Mouse (Mus musculus) natural killer cell, adult 2 months (primary cell): ENCODE data around the gene Xndc1.
A peak's percentile ranks its signal among the peaks of the same experiment; 100 is the strongest.
"Not testable (repeated sequence)": the region's sequence is repeated elsewhere in the genome, so short reads cannot be mapped to it uniquely, and the experiment has no call there.

ENCODE experiments used
- DNase-seq, 2 experiments: peaks; one replicate each; pipeline ENCODE4 v3.0.0; 2022; ENCODE audit warnings: low spot score in 2 of 2

Xndc1 gene

GRCm38 (mm10) chr7:102065046-102065891 lies at the start of gene Xndc1, which contains the start of the genes Rnf121 and Xntrpc:
Gene Xndc1 (plus strand): TSS chr7:102065511.
Gene Rnf121 (minus strand): TSS chr7:102065469.
Gene Xntrpc (plus strand): TSS chr7:102065713.
- DNase-seq = peak; percentile 83 to 88

GRCm38 (mm10) chr7:102016936-102017335 lies 48.4 kb upstream of the Xndc1 start:
- DNase-seq = no peak

GRCm38 (mm10) chr7:102017452-102017851 lies 47.9 kb upstream of the Xndc1 start:
- DNase-seq = no peak

- DNase-seq = no peak
These were observed 47.3 kb upstream of the Xndc1 start for GRCm38 (mm10) chr7:102018034-102018433.

- DNase-seq = no peak
These were observed 46.7 kb upstream of the Xndc1 start, which contains the start of gene Il18bp for GRCm38 (mm10) chr7:102018590-102018989. Gene Il18bp (minus strand): TSS chr7:102018690.

GRCm38 (mm10) chr7:102019362-102019761 lies 45.9 kb upstream of the Xndc1 start:
- DNase-seq = no peak

- DNase-seq = not testable (repeated sequence)
These were observed 44.4 kb upstream of the Xndc1 start for GRCm38 (mm10) chr7:102020934-102021333.

GRCm38 (mm10) chr7:102023821-102024220 lies 41.5 kb upstream of the Xndc1 start:
- DNase-seq = no peak

GRCm38 (mm10) chr7:102025187-102026119 lies 39.9 kb upstream of the Xndc1 start:
- DNase-seq = no peak

GRCm38 (mm10) chr7:102034904-102035303 lies 30.4 kb upstream of the Xndc1 start:
- DNase-seq = no peak

- no peak for DNase-seq
These were observed 29.8 kb upstream of the Xndc1 start for GRCm38 (mm10) chr7:102035534-102035933.

- DNase-seq = no peak
These were observed 28.0 kb upstream of the Xndc1 start for GRCm38 (mm10) chr7:102037318-102037717.

- no peak for DNase-seq
These were observed 23.0 kb upstream of the Xndc1 start for GRCm38 (mm10) chr7:102042314-102042713.

GRCm38 (mm10) chr7:102048524-102048923 lies 16.8 kb upstream of the Xndc1 start:
- not testable (repeated sequence) for DNase-seq

- DNase-seq = no peak
These were observed 4.0 kb upstream of the Xndc1 start for GRCm38 (mm10) chr7:102061353-102061752.

GRCm38 (mm10) chr7:102062203-102062602 lies 3.1 kb upstream of the Xndc1 start:
- no peak for DNase-seq

- no peak for DNase-seq
These were observed 1.4 kb upstream of the Xndc1 start for GRCm38 (mm10) chr7:102063891-102064290.

GRCm38 (mm10) chr7:102064655-102065045 lies 661 bp upstream of the Xndc1 start:
- no peak for DNase-seq

- DNase-seq = no peak
These were observed 1.1 kb downstream of the Xndc1 start for GRCm38 (mm10) chr7:102066363-102066762.

- DNase-seq = peak; percentile 25 to 36
These were observed 11.5 kb downstream of the Xndc1 start for GRCm38 (mm10) chr7:102076714-102077296.

- peak in 1 of 2 experiments; percentile 16 for DNase-seq
These were observed 13.2 kb downstream of the Xndc1 start for GRCm38 (mm10) chr7:102078517-102078916.

- no peak for DNase-seq
These were observed 15.0 kb downstream of the Xndc1 start for GRCm38 (mm10) chr7:102080311-102080710.
